Mouse (Mus musculus) lung, adult 2 months (tissue): ENCODE measurements around the gene Ptch1.

Experiments used
- CTCF ChIP-seq: fragments of 200-500 bp; IDR thresholded peaks from 2 replicates; pipeline ENCODE4 v1.5.1; 2011; ENCODE audit warnings: mild to moderate bottlenecking, low read length, control low read depth; ENCODE audit not compliant: insufficient read depth
- POLR2A ChIP-seq: fragments of 200-500 bp; IDR thresholded peaks from 2 replicates; pipeline ENCODE4 v1.6.1; 2011; ENCODE audit warnings: low read depth, mild to moderate bottlenecking, control low read depth, low read length, borderline replicate concordance; ENCODE audit errors: extremely low read depth

- TF ChIP-seq POLR2A (no peak), CTCF (no peak)
Measured at GRCm38 (mm10) chr13:63543459-63543858, 29.9 kb downstream of the Ptch1 start.
